Mouse (Mus musculus) embryonic facial prominence, embryonic 15.5 days (tissue): Measurements from ENCODE around the gene Cpsf7. TPM values are rescaled to one million over a fixed set of nuclear protein-coding genes. Genes with fewer than 3 reads are reported as not detected.
A peak's percentile ranks its signal among the peaks of the same experiment; 100 is the strongest.
"Not testable (repeated sequence)": the region's sequence is repeated elsewhere in the genome, so short reads cannot be mapped to it uniquely, and the experiment has no call there.

Source experiments
- ATAC-seq: fragments of 200-750 bp; cut with Nextera tagmentation; 2 replicates; pipeline ENCODE4 v1.8.0; 2017; ENCODE audit warnings: low read depth, moderate TSS enrichment; ENCODE audit not compliant: insufficient number of reproducible peaks, low FRiP score, low TSS enrichment
- H3K27ac ChIP-seq: fragments of 300-500 bp; sonication (generic); replicated peaks from 2 replicates; pipeline ENCODE4 v1.5.1; 2015; ENCODE audit warnings: mild to moderate bottlenecking, inconsistent platforms
- H3K27me3 ChIP-seq: fragments of 300-500 bp; sonication (generic); 2 replicates; pipeline ENCODE4 v1.6.1; 2015; ENCODE audit warnings: inconsistent platforms
- H3K36me3 ChIP-seq: fragments of 300-500 bp; sonication (generic); 2 replicates; pipeline ENCODE4 v1.6.1; 2015; ENCODE audit warnings: mild to moderate bottlenecking, inconsistent platforms
- H3K4me1 ChIP-seq: fragments of 300-500 bp; sonication (generic); 2 replicates; pipeline ENCODE4 v1.6.1; 2015; ENCODE audit warnings: inconsistent platforms
- H3K4me2 ChIP-seq: fragments of 300-500 bp; sonication (generic); replicated peaks from 2 replicates; pipeline ENCODE4 v1.6.1; 2015; ENCODE audit warnings: mild to moderate bottlenecking, inconsistent platforms
- H3K4me3 ChIP-seq: fragments of 300-500 bp; sonication (generic); replicated peaks from 2 replicates; pipeline ENCODE4 v1.5.1; 2015; ENCODE audit warnings: mild to moderate bottlenecking, inconsistent platforms
- H3K9ac ChIP-seq: fragments of 300-500 bp; sonication (generic); 2 replicates; pipeline ENCODE4 v1.6.1; 2015; ENCODE audit warnings: inconsistent platforms
- H3K9me3 ChIP-seq: fragments of 300-500 bp; sonication (generic); replicated peaks from 2 replicates; pipeline ENCODE4 v1.6.1; 2016; ENCODE audit warnings: inconsistent platforms
- WGBS: fragments of 180-500 bp; shearing (Covaris S2); methylation state at CpG from one replicate; pipeline ENCODE4 v1.1.7; 2015; 5-methylcytosine and 5-hydroxymethylcytosine counted together
- polyA plus RNA-seq: library from polyadenylated mRNA; unstranded; fragments of >200 nt; fragmentation: Nextera tagmentation; extraction: Ambion mirVana; gene quantifications from 2 replicates; pipeline ENCODE4 v1.2.1, GENCODE M21; 2015

The Cpsf7 gene
- polyA plus RNA-seq, 1 experiment from 2014 or later = 49.5 TPM

GRCm38 (mm10) chr19:10521926-10522325, 3.1 kb upstream of the Cpsf7 start:
- ATAC-seq = no peak
- H3K36me3 ChIP-seq = peaks cover 2% of the 10 kb centered on the region
- no peak overlapping the region for H3K4me3 ChIP-seq
- WGBS = 52% methylated on average over 1 of the region's 1 CpGs
- H3K4me1 ChIP-seq = peaks cover 24% of the 10 kb centered on the region
- no peak overlapping the region for H3K27ac ChIP-seq
- no peak overlapping the region for H3K9ac ChIP-seq
- no peak overlapping the region for H3K4me2 ChIP-seq
- H3K9me3 ChIP-seq = no peaks in the 10 kb centered on the region
- no peaks in the 10 kb centered on the region for H3K27me3 ChIP-seq

DNA sequence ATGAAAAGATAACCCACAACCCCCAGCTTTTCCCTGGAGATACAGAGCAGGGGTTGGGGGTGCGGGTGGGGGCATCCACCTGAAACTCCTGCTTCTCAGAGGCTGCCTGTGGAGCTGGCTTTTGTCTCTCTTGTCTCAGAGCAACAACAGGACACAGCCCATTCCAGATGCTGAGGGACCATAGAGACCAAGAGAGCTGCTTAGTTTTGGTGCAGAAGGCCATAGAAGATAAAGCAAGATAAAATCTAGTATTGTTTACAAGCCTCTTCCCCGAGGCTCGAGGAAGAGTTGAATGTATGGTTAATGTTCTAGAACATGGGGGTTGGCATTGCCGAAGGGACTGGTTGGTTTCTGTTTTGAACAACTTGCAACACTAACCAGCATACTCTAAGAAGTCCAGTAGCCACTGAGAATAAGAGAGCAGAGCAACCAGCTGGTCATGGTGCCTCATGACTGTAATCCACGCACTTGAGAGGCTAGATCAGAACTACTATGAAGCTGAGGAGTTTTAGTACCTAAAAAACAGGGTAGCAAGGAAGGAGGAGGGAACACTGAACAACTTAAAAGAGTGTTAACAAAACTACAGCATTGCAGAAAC, 1.5 kb upstream of the Cpsf7 start:
- H3K27me3 ChIP-seq = no peaks in the 10 kb centered on the region
- H3K9me3 ChIP-seq = no peaks in the 10 kb centered on the region
- no peak overlapping the region for H3K9ac ChIP-seq
- no peak overlapping the region; the same call in 1 of the 2 replicates for H3K4me2 ChIP-seq
- WGBS = 79% methylated on average over 5 of the region's 5 CpGs
- peaks cover 25% of the 10 kb centered on the region for H3K4me1 ChIP-seq
- ATAC-seq = no peak
- H3K36me3 ChIP-seq = peaks cover 6% of the 10 kb centered on the region
- H3K27ac ChIP-seq = no peak overlapping the region
- H3K4me3 ChIP-seq = peak overlapping the region; percentile 10; the same call in 1 of the 2 replicates

DNA sequence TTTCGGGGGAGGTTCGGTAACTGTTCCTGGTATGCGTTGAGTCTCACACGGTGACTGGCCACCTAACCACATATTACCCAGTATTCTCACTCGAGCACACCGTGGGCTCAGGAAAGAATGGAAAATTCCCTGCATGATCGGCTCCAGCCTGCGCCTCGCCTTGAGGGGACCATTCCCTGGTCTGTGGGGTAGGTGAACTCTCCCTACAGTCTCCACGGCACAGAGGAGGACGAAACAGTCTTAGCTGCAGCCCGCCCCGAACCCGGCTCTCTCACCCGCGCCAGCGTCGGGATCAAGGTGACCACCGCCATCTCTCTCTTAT, 321 bp upstream of the Cpsf7 start:
- Histone ChIP-seq H3K9ac (peak overlapping the region; percentile 86), H3K9me3 (no peaks in the 10 kb centered on the region), H3K4me1 (peaks cover 25% of the 10 kb centered on the region), H3K4me2 (peak overlapping the region; percentile 63), H3K4me3 (peak overlapping the region; percentile 78), H3K27me3 (no peaks in the 10 kb centered on the region), H3K36me3 (peaks cover 9% of the 10 kb centered on the region), H3K27ac (peak overlapping the region; percentile 98)
- WGBS = under 1% methylated on average over 19 of the region's 19 CpGs
- ATAC-seq = peak; percentile 41; the same call in 1 of the 2 replicates

GRCm38 (mm10) chr19:10525910-10526309, 844 bp downstream of the Cpsf7 start, which contains the start of gene Sdhaf2:
Gene Sdhaf2 (minus strand): TSS chr19:10526142.
- ATAC-seq = no peak
- Histone ChIP-seq H3K4me3 (peak within 1 kb of the TSS; percentile 78), H3K9me3 (no peaks in the 10 kb centered on the region), H3K9ac (peak within 1 kb of the TSS; percentile 86), H3K27ac (peak within 1 kb of the TSS; percentile 98), H3K4me1 (peaks cover 25% of the 10 kb centered on the region), H3K4me2 (peak within 1 kb of the TSS; percentile 63), H3K36me3 (peaks cover 20% of the 10 kb centered on the region), H3K27me3 (no peaks in the 10 kb centered on the region)
- WGBS = under 1% methylated on average over 11 of the region's 11 CpGs

GRCm38 (mm10) chr19:10530082-10530481, 5.0 kb downstream of the Cpsf7 start:
- WGBS = 95% methylated on average over 1 of the region's 1 CpGs
- peaks cover 55% of the 10 kb centered on the region for H3K36me3 ChIP-seq
- H3K4me2 ChIP-seq = no peak overlapping the region
- H3K27me3 ChIP-seq = no peaks in the 10 kb centered on the region
- no peak overlapping the region for H3K4me3 ChIP-seq
- H3K27ac ChIP-seq = no peak overlapping the region
- peaks cover 10% of the 10 kb centered on the region for H3K4me1 ChIP-seq
- H3K9ac ChIP-seq = no peak overlapping the region
- no peaks in the 10 kb centered on the region for H3K9me3 ChIP-seq
- ATAC-seq = no peak

DNA sequence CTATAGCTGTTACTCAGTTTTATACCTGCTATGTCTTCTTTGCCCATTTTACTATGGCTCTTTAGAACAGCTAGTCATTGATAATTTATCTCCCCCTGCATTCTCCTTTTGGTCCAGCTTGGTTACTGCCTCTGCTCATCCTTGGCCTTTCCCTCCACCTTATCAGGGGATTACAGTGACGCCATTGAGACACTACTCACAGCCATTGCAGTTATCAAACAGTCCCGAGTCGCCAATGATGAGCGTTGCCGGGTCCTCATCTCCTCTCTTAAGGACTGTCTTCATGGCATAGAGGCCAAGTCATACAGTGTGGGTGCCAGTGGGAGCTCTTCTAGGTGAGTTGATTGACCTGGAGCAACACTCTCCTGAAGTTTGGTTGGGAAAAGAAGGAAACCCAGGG, 14.4 kb downstream of the Cpsf7 start:
- no peaks in the 10 kb centered on the region for H3K4me1 ChIP-seq
- ATAC-seq = no peak
- WGBS = 91% methylated on average over 5 of the region's 5 CpGs
- H3K9me3 ChIP-seq = no peaks in the 10 kb centered on the region
- no peak overlapping the region for H3K27ac ChIP-seq
- no peak overlapping the region for H3K4me3 ChIP-seq
- no peak overlapping the region for H3K9ac ChIP-seq
- H3K4me2 ChIP-seq = no peak overlapping the region
- H3K36me3 ChIP-seq = peaks cover 82% of the 10 kb centered on the region
- H3K27me3 ChIP-seq = no peaks in the 10 kb centered on the region

DNA sequence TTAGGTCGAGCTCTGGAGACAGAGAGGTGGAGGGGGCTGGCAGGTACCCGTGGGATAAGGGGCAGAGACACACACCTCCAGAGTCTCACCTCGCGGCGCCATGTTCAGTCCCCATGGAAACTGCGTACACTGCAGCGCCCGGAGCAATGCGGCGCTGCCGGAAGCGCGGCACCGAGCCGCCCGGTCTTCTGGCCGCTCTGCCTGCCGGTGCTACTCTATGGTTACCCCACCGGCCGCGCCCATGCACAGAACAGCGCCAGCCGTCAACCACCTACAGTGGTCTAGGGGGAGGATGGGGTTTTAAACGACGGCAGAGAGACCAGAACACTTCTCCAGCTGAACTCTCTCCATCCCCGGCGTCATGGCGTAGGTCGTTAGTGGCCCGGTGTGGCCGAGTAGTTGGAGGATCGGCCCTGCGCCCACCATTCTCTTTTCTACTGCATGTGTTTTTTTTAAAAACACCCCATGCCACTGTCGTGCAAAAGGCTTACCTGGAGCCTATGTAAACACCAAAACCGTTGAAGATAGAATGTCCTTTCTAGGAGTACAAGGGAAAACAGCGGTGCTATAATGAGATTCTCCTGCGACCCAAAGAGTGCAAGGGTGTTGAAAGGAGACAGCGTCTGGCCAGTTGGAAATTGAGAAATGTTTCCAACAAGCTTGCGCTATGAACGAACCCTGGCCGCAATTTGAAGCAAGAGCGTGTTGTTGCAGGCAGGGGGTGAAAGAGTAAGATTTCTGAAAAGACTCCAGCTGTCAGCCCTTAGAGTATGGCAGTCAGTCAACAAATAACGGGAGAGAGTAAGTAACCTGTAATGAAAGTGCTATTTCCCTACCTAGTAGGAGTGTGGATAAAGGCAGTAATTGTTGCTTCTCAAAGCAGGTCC, 30.8 kb downstream of the Cpsf7 start, which contains the start of gene Tmem216:
Gene Tmem216 (minus strand): TSS at position 615 of the 887 bp plus-strand sequence.
- WGBS = under 1% methylated on average over 43 of the region's 43 CpGs
- peak within 1 kb of the TSS; percentile 69 for H3K4me2 ChIP-seq
- H3K4me1 ChIP-seq = peaks cover 17% of the 10 kb centered on the region
- ATAC-seq = peak; percentile 97
- peaks cover 8% of the 10 kb centered on the region for H3K36me3 ChIP-seq
- H3K27ac ChIP-seq = peak within 1 kb of the TSS; percentile 74
- H3K9ac ChIP-seq = peak within 1 kb of the TSS; percentile 59
- H3K4me3 ChIP-seq = peak within 1 kb of the TSS; percentile 69
- H3K27me3 ChIP-seq = no peaks in the 10 kb centered on the region
- no peaks in the 10 kb centered on the region for H3K9me3 ChIP-seq

DNA sequence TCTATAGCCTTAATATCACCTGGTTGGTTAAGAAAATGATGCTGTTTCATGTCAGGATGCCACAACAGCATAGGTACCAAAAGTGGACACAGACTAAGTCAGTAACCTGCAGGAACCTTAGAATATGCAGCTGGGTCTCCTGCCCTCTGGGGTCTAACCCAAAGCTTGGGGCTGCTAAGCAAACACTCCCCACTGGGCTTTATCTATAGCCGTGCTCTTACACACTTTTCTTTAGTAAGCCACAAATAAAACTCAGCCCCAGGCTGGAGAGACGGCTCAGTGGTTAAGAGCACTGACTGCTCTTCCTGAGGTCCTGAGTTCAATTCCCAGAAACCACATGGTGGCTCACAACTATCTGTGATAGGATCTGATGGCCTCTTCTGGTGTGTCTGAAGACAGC, 31.9 kb downstream of the Cpsf7 start:
- Histone ChIP-seq H3K27ac (no peak overlapping the region), H3K9me3 (no peaks in the 10 kb centered on the region), H3K4me2 (no peak overlapping the region), H3K4me3 (no peak overlapping the region), H3K4me1 (peaks cover 17% of the 10 kb centered on the region), H3K36me3 (no peaks in the 10 kb centered on the region), H3K9ac (no peak overlapping the region), H3K27me3 (no peaks in the 10 kb centered on the region)
- no peak for ATAC-seq
- WGBS = 64% methylated on average over 2 of the region's 2 CpGs

DNA sequence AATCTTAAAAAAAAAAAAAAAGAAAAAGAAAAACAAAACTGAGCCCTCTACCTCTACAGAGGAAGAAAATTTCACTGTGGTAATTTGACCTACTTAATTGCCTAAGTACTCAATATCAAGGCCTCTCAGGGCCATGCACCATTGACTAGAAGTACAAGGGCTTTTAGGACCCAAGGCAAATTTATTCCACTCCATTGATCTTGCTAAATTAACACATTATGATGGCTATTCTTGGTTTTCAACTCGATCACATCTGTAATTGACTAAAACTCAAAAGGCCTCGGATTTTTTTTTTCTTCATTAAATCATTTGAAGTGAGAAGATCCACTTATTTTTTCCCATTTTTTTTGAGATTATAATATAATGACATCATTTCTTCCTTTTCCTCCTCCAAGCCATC, 32.4 kb downstream of the Cpsf7 start:
- no peak overlapping the region for H3K4me3 ChIP-seq
- H3K9ac ChIP-seq = no peak overlapping the region
- H3K4me2 ChIP-seq = no peak overlapping the region
- no peak for ATAC-seq
- no peaks in the 10 kb centered on the region for H3K9me3 ChIP-seq
- H3K27me3 ChIP-seq = no peaks in the 10 kb centered on the region
- H3K27ac ChIP-seq = no peak overlapping the region
- 68% methylated on average over 2 of the region's 2 CpGs for WGBS
- no peaks in the 10 kb centered on the region for H3K36me3 ChIP-seq
- H3K4me1 ChIP-seq = peaks cover 17% of the 10 kb centered on the region

GRCm38 (mm10) chr19:10557837-10558375, 32.8 kb downstream of the Cpsf7 start:
- H3K36me3 ChIP-seq, H3K4me2 ChIP-seq, H3K9ac ChIP-seq, ATAC-seq, H3K27ac ChIP-seq, H3K27me3 ChIP-seq, H3K4me3 ChIP-seq, H3K9me3 ChIP-seq: not testable (repeated sequence)
- H3K4me1 ChIP-seq = peaks cover 17% of the 10 kb centered on the region
- 72% methylated on average over 4 of the region's 4 CpGs for WGBS

GRCm38 (mm10) chr19:10560108-10560507, 35.0 kb downstream of the Cpsf7 start:
- ATAC-seq = no peak
- no peak overlapping the region for H3K4me3 ChIP-seq
- peaks cover 9% of the 10 kb centered on the region for H3K4me1 ChIP-seq
- no peaks in the 10 kb centered on the region for H3K27me3 ChIP-seq
- no peaks in the 10 kb centered on the region for H3K36me3 ChIP-seq
- no peaks in the 10 kb centered on the region for H3K9me3 ChIP-seq
- H3K9ac ChIP-seq = no peak overlapping the region
- 42% methylated on average over 5 of the region's 5 CpGs for WGBS
- no peak overlapping the region for H3K4me2 ChIP-seq
- H3K27ac ChIP-seq = no peak overlapping the region
